Mouse (Mus musculus) lung, postnatal 0 days (tissue): ENCODE data around the gene Camp. TPM values are rescaled to one million over a fixed set of nuclear protein-coding genes. Genes with fewer than 3 reads are reported as not detected.

Source experiments
- ATAC-seq: fragments of 200-750 bp; cut with Nextera tagmentation; 2 replicates; pipeline ENCODE4 v1.8.0; 2017; ENCODE audit warnings: moderate library complexity
- DNase-seq: peaks from one replicate; pipeline ENCODE4 v3.0.0-alpha.2; 2016; ENCODE audit warnings: low spot score
- H3K27ac ChIP-seq: fragments of 300-500 bp; sonication (generic); 2 replicates; pipeline ENCODE4 v1.5.1; 2014; ENCODE audit warnings: antibody characterized with exemption, mild to moderate bottlenecking, low read length, mixed read lengths
- H3K27me3 ChIP-seq: fragments of 300-500 bp; sonication (generic); replicated peaks from 2 replicates; pipeline ENCODE4 v1.6.1; 2014; ENCODE audit warnings: low read length, mixed read lengths; ENCODE audit not compliant: insufficient read depth
- H3K36me3 ChIP-seq: fragments of 300-500 bp; sonication (generic); 2 replicates; pipeline ENCODE4 v1.6.1; 2014; ENCODE audit warnings: low read length, mixed read lengths; ENCODE audit not compliant: insufficient read depth
- H3K4me1 ChIP-seq: fragments of 300-500 bp; sonication (generic); 2 replicates; pipeline ENCODE4 v1.6.1; 2014; ENCODE audit warnings: antibody characterized with exemption, low read depth, low read length, mixed read lengths; ENCODE audit not compliant: insufficient read depth
- H3K4me2 ChIP-seq: fragments of 300-500 bp; sonication (generic); replicated peaks from 2 replicates; pipeline ENCODE4 v1.6.1; 2014; ENCODE audit warnings: low read depth, mild to moderate bottlenecking, low read length, moderate library complexity, mixed read lengths
- H3K4me3 ChIP-seq: fragments of 300-500 bp; sonication (generic); 2 replicates; pipeline ENCODE4 v1.5.1; 2014; ENCODE audit warnings: low read depth, low read length
- H3K9ac ChIP-seq: fragments of 300-500 bp; sonication (generic); replicated peaks from 2 replicates; pipeline ENCODE4 v1.6.1; 2014; ENCODE audit warnings: low read depth, mild to moderate bottlenecking
- H3K9me3 ChIP-seq: fragments of 300-500 bp; sonication (generic); 2 replicates; pipeline ENCODE4 v1.6.1; 2016; ENCODE audit warnings: low read length, mixed read lengths
- CTCF ChIP-seq: IDR thresholded peaks from 2 replicates; pipeline ENCODE4 v1.5.1; 2016; ENCODE audit warnings: antibody characterized with exemption, mild to moderate bottlenecking
- EP300 ChIP-seq: IDR thresholded peaks from 2 replicates; pipeline ENCODE4 v1.6.1; 2016; ENCODE audit warnings: antibody characterized with exemption, mild to moderate bottlenecking, control low read depth
- WGBS: fragments of 180-500 bp; shearing (Covaris S2); extraction: QIAGEN DNeasy Blood & Tissue Kit; methylation state at CpG from one replicate; pipeline ENCODE4 v1.1.7; 2014; 5-methylcytosine and 5-hydroxymethylcytosine counted together
- polyA plus RNA-seq: library from polyadenylated mRNA; unstranded; fragments of >200 nt; fragmentation: Nextera tagmentation; extraction: Ambion mirVana; gene quantifications from 2 replicates; pipeline ENCODE4 v1.2.1, GENCODE M21; 2015

The Camp gene
- polyA plus RNA-seq, 1 experiment from 2014 or later = 10.3 TPM

DNA sequence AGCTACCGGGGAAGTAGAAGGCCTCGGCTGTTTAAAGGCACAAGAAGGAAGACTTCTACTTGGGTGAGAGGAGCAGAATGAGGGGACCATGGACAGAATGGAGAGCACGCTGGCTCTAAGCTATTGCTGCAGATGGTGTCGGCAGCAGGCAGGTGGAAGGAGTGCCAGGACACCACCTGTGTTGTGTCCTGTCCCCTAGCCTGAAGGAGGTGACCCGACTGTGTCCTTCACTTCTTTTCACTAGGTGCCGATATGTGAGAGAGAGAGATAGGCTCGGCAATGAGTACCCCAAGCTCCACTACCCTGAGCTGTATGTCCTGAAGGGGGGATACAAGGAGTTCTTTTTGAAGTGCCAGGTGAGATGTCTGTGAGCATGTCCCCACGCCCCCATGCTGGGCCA lies 42.1 kb upstream of the Camp start:
- H3K9ac ChIP-seq = no peak overlapping the region
- H3K9me3 ChIP-seq = no peaks in the 10 kb centered on the region
- ATAC-seq = no peak
- no peaks in the 10 kb centered on the region for H3K4me1 ChIP-seq
- no peak for TF ChIP-seq EP300
- TF ChIP-seq CTCF = no peak
- no peaks in the 10 kb centered on the region for H3K27me3 ChIP-seq
- no peak overlapping the region for H3K4me2 ChIP-seq
- DNase-seq = no peak
- H3K27ac ChIP-seq = no peak overlapping the region
- WGBS = 91% methylated on average over 8 of the region's 8 CpGs
- H3K4me3 ChIP-seq = no peak overlapping the region
- peaks cover 34% of the 10 kb centered on the region for H3K36me3 ChIP-seq

DNA sequence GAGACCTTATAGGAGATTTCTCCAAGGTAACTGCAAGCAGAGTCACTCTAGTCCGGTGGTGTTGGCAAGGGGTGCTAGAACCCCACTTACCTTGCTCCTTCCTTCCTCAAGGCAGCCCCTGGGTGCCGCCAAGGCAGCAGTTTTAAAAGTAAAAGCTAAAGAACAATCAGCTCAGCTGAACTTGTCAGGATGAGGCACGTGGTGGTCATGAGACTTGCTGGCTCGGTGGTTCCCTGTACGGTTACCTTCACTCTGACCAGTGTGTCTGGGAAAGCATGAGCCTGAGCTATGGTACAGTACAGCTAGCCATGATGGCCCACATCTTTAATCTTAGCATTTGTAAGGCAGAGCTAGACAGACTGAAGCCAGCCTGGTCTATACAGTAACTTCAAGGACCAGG lies 37.9 kb upstream of the Camp start:
- H3K9me3 ChIP-seq = no peaks in the 10 kb centered on the region
- no peak overlapping the region for H3K27ac ChIP-seq
- H3K4me3 ChIP-seq = no peak overlapping the region
- 93% methylated on average over 5 of the region's 5 CpGs for WGBS
- peaks cover 60% of the 10 kb centered on the region for H3K36me3 ChIP-seq
- no peak for ATAC-seq
- H3K27me3 ChIP-seq = no peaks in the 10 kb centered on the region
- H3K9ac ChIP-seq = no peak overlapping the region
- TF ChIP-seq CTCF (no peak), EP300 (no peak)
- DNase-seq = no peak
- no peak overlapping the region for H3K4me2 ChIP-seq
- no peaks in the 10 kb centered on the region for H3K4me1 ChIP-seq

DNA sequence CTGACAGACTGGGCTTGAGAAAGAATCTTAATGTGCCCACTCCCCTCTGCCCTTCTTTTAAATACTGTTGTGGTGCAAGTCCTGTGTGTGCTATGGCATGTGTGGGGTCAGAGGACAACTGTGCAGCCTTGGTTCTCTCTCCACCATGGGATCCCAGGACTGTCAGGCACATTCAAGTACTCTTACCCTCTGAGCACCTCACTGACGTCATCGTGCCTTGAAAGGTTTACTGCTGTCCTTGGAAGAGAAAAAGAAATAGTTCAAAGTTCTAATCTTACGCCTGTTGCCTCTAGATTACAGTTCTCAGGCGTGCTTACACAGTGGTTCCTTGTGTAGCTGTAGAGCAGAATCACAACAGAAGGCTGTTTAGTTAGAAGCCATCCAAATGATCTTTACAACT lies 36.8 kb upstream of the Camp start:
- Histone ChIP-seq H3K27me3 (no peaks in the 10 kb centered on the region), H3K4me1 (no peaks in the 10 kb centered on the region), H3K27ac (no peak overlapping the region), H3K9ac (no peak overlapping the region), H3K4me3 (no peak overlapping the region), H3K36me3 (peaks cover 57% of the 10 kb centered on the region), H3K4me2 (no peak overlapping the region), H3K9me3 (no peaks in the 10 kb centered on the region)
- DNase-seq = no peak
- no peak for ATAC-seq
- 57% methylated on average over 4 of the region's 4 CpGs for WGBS
- TF ChIP-seq EP300 (no peak), CTCF (no peak)

DNA sequence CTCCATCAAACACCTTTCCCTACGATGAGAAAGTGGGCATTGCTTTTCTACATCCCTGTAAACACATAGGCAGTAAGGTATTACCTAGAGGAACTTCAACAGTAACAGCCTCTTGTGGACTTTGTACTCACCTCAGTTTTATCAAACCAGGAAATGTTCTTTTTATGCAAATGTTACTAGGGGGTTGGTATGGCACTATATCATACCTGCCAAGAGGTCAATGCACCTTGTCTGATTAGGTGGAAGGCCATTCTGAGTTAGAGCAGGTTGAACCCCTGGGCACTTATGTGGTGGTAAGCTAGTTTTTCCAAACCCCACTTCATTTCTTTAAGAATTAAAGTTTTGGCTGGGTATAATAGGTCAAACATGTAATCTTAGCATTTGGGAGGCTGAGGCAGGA lies 29.9 kb upstream of the Camp start:
- no peaks in the 10 kb centered on the region for H3K9me3 ChIP-seq
- no peak overlapping the region for H3K27ac ChIP-seq
- no peak for ATAC-seq
- no peak overlapping the region for H3K4me3 ChIP-seq
- 76% methylated on average over 1 of the region's 1 CpGs for WGBS
- no peak overlapping the region for H3K4me2 ChIP-seq
- peaks cover 35% of the 10 kb centered on the region; the same call in 1 of the 2 replicates for H3K36me3 ChIP-seq
- TF ChIP-seq EP300 = no peak
- no peak for TF ChIP-seq CTCF
- H3K9ac ChIP-seq = no peak overlapping the region
- no peaks in the 10 kb centered on the region for H3K27me3 ChIP-seq
- no peak for DNase-seq
- peaks cover 10% of the 10 kb centered on the region; the same call in 1 of the 2 replicates for H3K4me1 ChIP-seq

DNA sequence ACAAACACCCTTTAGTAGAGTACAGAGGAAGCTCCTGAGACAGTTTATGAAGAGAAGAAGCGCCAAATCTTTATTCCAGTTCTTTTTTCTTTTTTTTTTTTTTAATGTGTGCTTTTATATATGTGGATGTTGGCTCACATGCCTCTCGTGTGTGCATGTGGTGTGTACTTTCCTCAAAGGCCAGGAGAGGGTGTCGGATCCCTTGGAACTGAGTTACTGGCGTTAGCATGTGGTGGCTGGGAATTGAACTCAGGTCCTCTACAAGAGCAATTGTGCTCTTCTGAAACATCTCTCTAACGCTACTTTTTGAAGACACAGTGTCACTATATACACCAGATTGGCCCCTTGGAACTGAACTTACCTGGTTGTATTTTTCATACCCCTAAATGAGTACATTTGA lies 28.2 kb upstream of the Camp start:
- Histone ChIP-seq H3K9me3 (no peaks in the 10 kb centered on the region), H3K4me2 (no peak overlapping the region), H3K4me3 (no peak overlapping the region), H3K27me3 (no peaks in the 10 kb centered on the region), H3K27ac (no peak overlapping the region), H3K4me1 (peaks cover 10% of the 10 kb centered on the region; the same call in 1 of the 2 replicates), H3K9ac (no peak overlapping the region), H3K36me3 (peaks cover 22% of the 10 kb centered on the region; the same call in 1 of the 2 replicates)
- TF ChIP-seq EP300 (no peak), CTCF (peak; percentile 26; the same call in 1 of the 2 replicates)
- no peak for ATAC-seq
- WGBS = 62% methylated on average over 5 of the region's 5 CpGs
- no peak for DNase-seq

DNA sequence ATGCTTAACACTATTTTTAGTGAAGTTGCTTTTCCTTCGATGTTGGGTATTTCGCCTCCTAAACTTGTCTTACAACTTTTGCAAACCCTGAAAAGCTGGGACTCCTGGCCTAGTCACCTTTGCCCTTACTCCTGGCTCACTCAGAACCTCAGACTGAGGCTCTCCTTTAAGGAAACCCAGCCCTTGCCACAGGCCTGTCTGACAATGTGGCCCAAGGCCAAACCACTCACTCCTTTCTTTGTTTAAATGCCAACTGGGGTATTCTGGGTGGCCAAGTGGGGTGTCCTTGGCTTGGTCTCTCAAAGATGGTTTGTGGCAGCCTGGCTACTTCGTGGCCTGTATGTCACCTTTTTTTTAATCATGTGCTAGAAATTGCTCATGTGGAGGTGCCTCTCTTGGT lies 27.3 kb upstream of the Camp start:
- WGBS = 2% methylated on average over 3 of the region's 3 CpGs
- H3K9ac ChIP-seq = peak overlapping the region; percentile 61; the same call in 1 of the 2 replicates
- no peaks in the 10 kb centered on the region for H3K27me3 ChIP-seq
- no peaks in the 10 kb centered on the region for H3K9me3 ChIP-seq
- H3K4me2 ChIP-seq = peak overlapping the region; percentile 72
- DNase-seq = peak; percentile 40
- H3K36me3 ChIP-seq = 0 out of 2 replicates have a peak, but pooled peaks cover 12% of the 10 kb centered on the region
- H3K27ac ChIP-seq = peak overlapping the region; percentile 80; the same call in 1 of the 2 replicates
- ATAC-seq = no peak
- H3K4me1 ChIP-seq = peaks cover 10% of the 10 kb centered on the region; the same call in 1 of the 2 replicates
- TF ChIP-seq CTCF (no peak), EP300 (no peak)
- peak overlapping the region; percentile 80 for H3K4me3 ChIP-seq
